Mouse (Mus musculus): ENCODE data around the gene Acaca.

- TF ChIP-seq CTCF (IDR thresholded peaks at IDR 0.05; ENCODE audit: control insufficient read depth, insufficient read depth, insufficient read length), result no peak
- TF ChIP-seq USF1 (IDR thresholded peaks at IDR 0.05; ENCODE audit: low read depth), result no peak
- TF ChIP-seq MYOG (IDR thresholded peaks at IDR 0.05; ENCODE audit: control insufficient read depth, extremely low read depth, insufficient read length), result no peak
- TF ChIP-seq MAX (IDR thresholded peaks at IDR 0.05), result no peak
- TF ChIP-seq MYOD1 (IDR thresholded peaks at IDR 0.05; ENCODE audit: control insufficient read depth, insufficient read length, low read depth), result no peak
Observed at GRCm38 (mm10) chr11:84205776-84206175, 76.3 kb downstream of the Acaca start.
